Mouse (Mus musculus) megakaryocyte progenitor cell, adult 5-6 weeks (primary cell): ENCODE measurements around the gene Ubxn2a. TPM values are rescaled to one million over a fixed set of nuclear protein-coding genes. Genes with fewer than 3 reads are reported as not detected.
"Not testable (repeated sequence)": the region's sequence is repeated elsewhere in the genome, so short reads cannot be mapped to it uniquely, and the experiment has no call there.

Experiments used
- ATAC-seq: replicated peaks from 2 replicates; pipeline ENCODE4 v1.8.0; 2016; ENCODE audit warnings: mild to moderate bottlenecking, moderate TSS enrichment, inconsistent platforms; ENCODE audit not compliant: poor library complexity
- total RNA-seq, 2 experiments: library from RNA; stranded (forward) in 1 of 2; stranded (reverse) in 1 of 2; fragments of 157-497, 149-512 nt in 1 of 2; fragments of 200-1000 nt in 1 of 2; gene quantifications; 2 replicates each; pipeline versions ENCODE4 v1.2.3 to v1.2.4; 2015 to 2017

Gene Ubxn2a
- 18.3 and 20.9 TPM in 2 replicates for total RNA-seq (2015)
- total RNA-seq (2017), result 42.5 and 43.5 TPM in 2 replicates

GRCm38 (mm10) chr12:4906951-4907906 is at the start of gene Ubxn2a:
Gene Ubxn2a, minus strand, starts transcription at chr12:4907705.
- ATAC-seq, result peak; percentile 91

- ATAC-seq, result no peak
Measured at GRCm38 (mm10) chr12:4953156-4953555, 45.7 kb upstream of the Ubxn2a start.

DNA sequence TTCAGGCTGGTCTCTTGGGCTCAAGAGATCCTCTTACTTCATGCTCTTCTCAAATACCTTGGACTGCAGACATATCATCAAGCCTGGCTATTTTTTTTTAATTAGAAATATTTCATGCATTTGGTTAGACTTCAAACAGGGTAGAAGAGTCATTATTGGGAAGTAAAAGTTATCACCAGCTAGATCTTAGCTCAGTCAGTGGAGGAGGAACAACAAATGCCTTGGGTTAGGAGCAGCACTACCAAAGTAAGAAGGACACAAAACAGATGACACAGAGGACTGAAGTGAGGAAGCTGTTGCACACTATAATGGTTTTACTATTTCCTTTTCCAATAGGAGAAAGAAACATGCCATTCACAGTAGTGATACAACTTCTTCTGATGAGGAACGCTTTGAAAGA is 44.8 kb upstream of the Ubxn2a start:
- no peak for ATAC-seq

- peak; percentile 88 for ATAC-seq
Measured at GRCm38 (mm10) chr12:4930820-4931548, 23.5 kb upstream of the Ubxn2a start.

DNA sequence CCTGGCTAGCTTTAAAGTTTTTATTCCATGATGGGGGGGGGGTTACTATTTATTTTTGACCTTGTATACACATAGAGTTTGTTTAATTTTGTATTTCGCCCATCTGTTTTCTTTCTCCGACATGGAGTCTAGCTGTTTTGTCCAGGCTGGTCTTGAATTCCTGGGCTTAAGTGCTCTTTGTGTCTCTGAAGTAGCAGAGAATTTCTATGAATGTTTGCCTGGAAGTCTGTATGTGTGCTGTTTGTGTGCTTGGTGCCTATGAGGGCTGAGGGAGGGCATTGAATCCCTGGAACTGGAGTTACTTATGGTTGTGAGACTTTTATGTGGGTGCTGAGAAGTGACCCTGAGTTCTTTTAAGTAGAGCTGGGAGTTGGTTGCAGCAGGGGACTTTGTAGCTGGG is 20.7 kb upstream of the Ubxn2a start:
- ATAC-seq, result no peak

DNA sequence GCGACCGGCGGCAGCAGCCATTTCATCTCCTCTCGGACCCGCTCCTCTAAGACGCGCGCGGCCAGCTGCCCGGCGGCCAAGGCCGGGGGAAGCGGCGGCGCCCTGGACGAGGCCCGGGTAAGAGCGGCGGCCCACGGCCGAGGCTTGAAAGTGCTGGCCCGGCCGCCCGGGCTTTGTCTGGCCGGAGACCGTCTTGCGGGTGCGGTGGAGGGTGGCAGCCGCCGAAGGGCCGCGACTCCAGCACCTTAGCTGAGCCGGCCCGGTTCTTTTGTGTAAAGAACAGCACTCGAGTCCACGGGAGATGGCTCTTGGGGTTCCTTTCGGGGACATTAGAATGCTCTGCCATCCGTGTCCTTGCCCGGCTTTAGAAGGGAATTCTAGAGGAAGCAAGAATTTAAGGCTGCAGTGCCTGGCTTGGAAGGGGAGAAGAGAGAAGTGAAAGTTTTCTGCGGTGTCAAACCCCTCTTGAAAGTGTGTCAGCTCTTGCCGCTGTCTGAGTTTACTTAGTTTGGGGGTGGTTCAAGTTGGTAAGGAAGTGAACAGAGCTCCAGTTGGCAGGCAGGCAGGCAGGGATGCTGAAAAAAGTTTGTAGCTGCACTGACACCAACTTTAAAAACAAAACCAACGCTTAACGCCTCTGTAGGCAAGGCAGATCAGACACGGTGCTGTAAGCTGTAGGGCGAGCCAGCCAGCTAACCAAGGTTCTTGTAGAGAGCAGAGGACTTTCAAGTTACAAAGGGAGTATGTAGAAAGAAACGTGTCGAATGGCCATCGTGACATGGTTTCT is 10.5 kb upstream of the Ubxn2a start:
- ATAC-seq, result peak; percentile 64

- peak; percentile 89 for ATAC-seq
Measured at GRCm38 (mm10) chr12:4916994-4917804, 9.7 kb upstream of the Ubxn2a start, which contains the start of gene Atad2b. Gene Atad2b, plus strand, starts transcription at chr12:4917353.

DNA sequence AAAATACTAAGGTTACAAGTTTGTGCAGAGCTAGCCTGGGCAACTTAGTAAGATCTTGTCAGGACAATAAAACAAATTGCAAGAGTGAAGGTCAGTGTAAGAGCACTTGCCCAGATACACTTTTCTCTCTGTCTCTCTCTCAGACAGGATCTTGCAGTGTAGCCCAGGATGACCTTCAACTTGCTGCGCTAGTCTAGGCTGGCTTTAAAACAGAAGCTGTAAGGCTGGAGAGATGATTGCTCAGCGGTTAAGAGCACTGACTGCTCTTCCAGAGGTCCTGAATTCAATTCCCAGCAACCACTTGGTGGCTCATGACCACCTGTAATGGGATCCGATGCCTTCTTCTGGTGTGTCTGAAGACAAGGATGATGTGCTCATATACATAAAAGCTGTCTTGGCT is 7.4 kb upstream of the Ubxn2a start:
- no peak for ATAC-seq

DNA sequence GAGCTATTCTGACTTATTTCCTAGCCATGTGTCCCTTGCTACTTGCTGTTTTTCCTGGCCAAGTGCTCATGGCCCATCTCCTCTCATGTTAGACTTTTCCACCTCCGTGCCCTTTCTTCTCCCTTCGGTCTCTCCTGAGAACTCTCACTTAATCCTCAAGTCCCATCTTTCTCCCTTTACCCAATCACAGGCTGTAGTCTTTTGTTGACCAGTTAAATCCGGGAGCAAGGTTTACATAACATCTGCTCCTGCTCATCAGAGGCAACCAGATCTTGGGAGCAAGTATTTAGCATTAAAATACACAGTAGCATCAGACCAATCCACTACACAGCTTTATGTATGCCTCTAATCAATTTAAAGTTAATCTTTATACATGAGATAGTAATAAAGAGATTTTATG is 6.9 kb upstream of the Ubxn2a start:
- no peak for ATAC-seq

DNA sequence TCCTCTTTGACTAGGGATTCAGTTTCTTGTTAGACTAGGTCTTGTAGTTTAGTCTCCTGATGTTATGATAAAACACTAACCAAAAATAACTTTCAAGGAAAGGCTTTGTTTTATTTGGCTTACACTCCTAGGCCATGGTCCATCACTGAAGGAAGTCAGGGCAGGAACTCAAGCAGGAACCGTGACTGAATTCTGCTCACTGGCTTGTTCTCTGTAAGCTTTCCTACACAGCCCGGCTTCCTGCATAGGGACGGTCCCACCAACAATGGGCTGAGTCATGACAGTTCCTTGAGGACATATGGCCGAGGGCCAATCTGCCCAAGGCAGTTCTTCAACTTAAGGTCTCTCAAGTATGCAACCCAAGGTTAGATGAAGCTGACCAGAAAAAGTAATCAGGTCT is 4.2 kb upstream of the Ubxn2a start:
- no peak for ATAC-seq

GRCm38 (mm10) chr12:4910496-4910895 is 3.0 kb upstream of the Ubxn2a start:
- ATAC-seq, result not testable (repeated sequence)

GRCm38 (mm10) chr12:4908391-4908790 is 886 bp upstream of the Ubxn2a start:
- ATAC-seq, result no peak

GRCm38 (mm10) chr12:4906476-4906875 is 1.0 kb downstream of the Ubxn2a start:
- no peak for ATAC-seq

GRCm38 (mm10) chr12:4905946-4906345 is 1.6 kb downstream of the Ubxn2a start:
- ATAC-seq, result peak; percentile 30; the same call in 1 of the 2 replicates

GRCm38 (mm10) chr12:4898024-4898423 is 9.5 kb downstream of the Ubxn2a start:
- ATAC-seq, result no peak

DNA sequence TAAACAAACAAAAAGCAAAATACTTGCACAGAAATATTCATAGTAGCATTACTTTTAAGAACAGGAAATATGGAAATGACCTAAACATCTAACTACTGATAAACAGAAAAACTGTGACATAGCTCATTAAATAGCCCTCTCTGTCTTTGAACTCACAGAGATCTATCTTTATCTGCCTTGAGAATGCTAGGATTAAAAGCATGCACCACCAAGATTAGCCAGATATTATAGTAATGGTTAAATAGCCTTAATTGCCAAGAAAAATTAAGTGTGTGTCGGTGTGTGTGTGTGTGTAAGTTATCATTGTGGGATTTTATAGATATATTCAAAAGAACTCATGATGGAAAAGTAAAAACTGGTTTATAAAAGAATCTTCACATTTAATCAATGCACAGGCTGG is 17.6 kb downstream of the Ubxn2a start:
- peak; percentile 50 for ATAC-seq

- no peak for ATAC-seq
Measured at GRCm38 (mm10) chr12:4889251-4889650, 18.3 kb downstream of the Ubxn2a start.

DNA sequence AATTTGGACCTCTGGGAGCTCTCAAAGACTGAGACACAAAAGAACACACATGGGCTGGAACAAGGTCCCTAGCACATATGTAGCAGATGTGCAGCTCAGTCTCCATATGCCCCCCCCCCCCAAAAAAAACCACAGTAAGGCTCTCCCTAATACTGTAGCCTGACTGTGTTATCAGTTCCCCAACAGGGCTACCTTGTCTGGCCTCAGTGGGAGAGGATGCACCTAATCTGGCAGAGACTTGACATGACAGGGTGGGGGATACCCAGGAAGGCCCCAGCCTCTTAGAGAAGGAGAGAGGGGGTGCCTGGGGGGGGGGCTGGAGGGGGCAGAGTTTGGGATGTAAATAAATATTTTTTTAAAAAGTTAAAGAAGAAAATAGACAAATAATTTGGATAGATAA is 18.8 kb downstream of the Ubxn2a start:
- ATAC-seq, result no peak

GRCm38 (mm10) chr12:4886581-4886980 is 20.9 kb downstream of the Ubxn2a start:
- ATAC-seq, result not testable (repeated sequence)

DNA sequence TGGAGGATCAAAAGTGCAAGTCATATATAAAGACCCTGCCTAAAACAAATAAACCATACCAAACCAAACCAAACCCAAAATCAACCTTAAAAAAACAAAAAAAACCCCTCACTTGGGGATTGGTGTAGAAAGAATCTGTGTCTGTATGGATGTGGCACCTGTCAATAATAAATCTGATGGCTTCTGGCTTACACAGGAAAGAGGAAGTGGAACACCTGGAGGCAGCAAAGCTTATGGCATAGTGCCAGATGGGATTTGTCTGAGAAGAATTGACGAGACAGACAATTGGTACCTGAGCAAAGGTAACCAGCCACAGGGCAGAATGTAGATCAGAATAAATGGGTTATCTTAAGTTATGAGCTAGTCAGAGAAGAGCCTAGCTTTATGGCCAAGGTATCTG is 22.4 kb downstream of the Ubxn2a start:
- ATAC-seq, result no peak
